Mouse (Mus musculus) CH12.LX (cell line): Measurements from ENCODE around the gene Fgfr2. TPM values are rescaled to one million over a fixed set of nuclear protein-coding genes. Genes with fewer than 3 reads are reported as not detected.

Source experiments
- DNase-seq: peaks from one replicate; pipeline ENCODE4 v3.0.0-alpha.2; 2013; ENCODE audit errors: extremely low read depth
- H3K27ac ChIP-seq: 2 replicates; pipeline ENCODE4 v1.5.1; 2012; ENCODE audit warnings: low read depth, mild to moderate bottlenecking, control low read depth, moderate library complexity; ENCODE audit not compliant: insufficient read depth
- H3K27me3 ChIP-seq: replicated peaks from 2 replicates; pipeline ENCODE3; 2012; ENCODE audit warnings: inconsistent platforms
- H3K36me3 ChIP-seq, 2 experiments: replicated peaks in 1 of 2; 2 replicates each; pipeline versions ENCODE3 to v1.6.1; 2012; ENCODE audit warnings: inconsistent platforms in 1 of 2, low read length in 1 of 2, mild to moderate bottlenecking in 1 of 2, mixed read lengths in 1 of 2, moderate library complexity in 1 of 2; ENCODE audit not compliant: control insufficient read depth in 1 of 2, insufficient read depth in 1 of 2
- H3K4me1 ChIP-seq, 2 experiments: 2 replicates each; pipeline ENCODE4 v1.6.1; 2012; ENCODE audit warnings: inconsistent platforms in 1 of 2, moderate library complexity in 1 of 2; ENCODE audit not compliant: insufficient read depth in 2 of 2, control insufficient read depth in 1 of 2
- H3K4me2 ChIP-seq: 2 replicates; pipeline ENCODE4 v1.6.1; 2012; ENCODE audit warnings: low read depth, mild to moderate bottlenecking, control low read depth; ENCODE audit not compliant: poor library complexity, insufficient read depth, severe bottlenecking
- H3K4me3 ChIP-seq, 3 experiments: fragments of 150-350 bp in 1 of 3; sonication (generic) in 1 of 3; replicated peaks in 1 of 3; 2 replicates each; pipeline versions ENCODE3 to v1.5.1; 2011 to 2012; ENCODE audit warnings: low read depth in 2 of 3, low read length in 2 of 3, mild to moderate bottlenecking in 2 of 3, moderate library complexity in 2 of 3, control low read depth in 1 of 3, improper control_type of control experiment in 1 of 3, inconsistent platforms in 1 of 3, mixed read lengths in 1 of 3; ENCODE audit not compliant: poor library complexity in 1 of 3
- H3K79me2 ChIP-seq: replicated peaks from 2 replicates; pipeline ENCODE4 v1.6.1; 2012; ENCODE audit warnings: mild to moderate bottlenecking, moderate library complexity; ENCODE audit not compliant: control insufficient read depth, poor library complexity, insufficient read depth, severe bottlenecking; ENCODE audit errors: extremely low read depth
- H3K9ac ChIP-seq: 2 replicates; pipeline ENCODE4 v1.6.1; 2012; ENCODE audit warnings: low read depth, mild to moderate bottlenecking, control low read depth, moderate library complexity; ENCODE audit not compliant: insufficient read depth
- H3K9me3 ChIP-seq: replicated peaks from 2 replicates; pipeline ENCODE3; 2012; ENCODE audit warnings: low read length, inconsistent platforms, mixed read lengths
- BHLHE40 ChIP-seq: IDR thresholded peaks from 2 replicates; pipeline ENCODE4 v1.6.1; 2011; ENCODE audit warnings: mild to moderate bottlenecking, low read depth, low read length, improper control_type of control experiment
- E2F4 ChIP-seq: IDR thresholded peaks from 2 replicates; pipeline ENCODE4 v1.6.1; 2011; ENCODE audit warnings: low read depth, low read length, improper control_type of control experiment; ENCODE audit not compliant: insufficient replicate concordance
- ELF1 ChIP-seq: IDR thresholded peaks from 2 replicates; pipeline ENCODE4 v1.6.1; 2014; ENCODE audit warnings: low read depth, mild to moderate bottlenecking, inconsistent platforms, low read length, improper control_type of control experiment
- ETS1 ChIP-seq: conservative IDR thresholded peaks from 2 replicates; pipeline ENCODE4 v1.6.1; 2012; ENCODE audit warnings: low read depth, mild to moderate bottlenecking, inconsistent platforms, low read length, improper control_type of control experiment, moderate library complexity
- JUND ChIP-seq: conservative IDR thresholded peaks from 2 replicates; pipeline ENCODE4 v1.6.1; 2011; ENCODE audit warnings: low read depth, low read length, improper control_type of control experiment
- NRF1 ChIP-seq: IDR thresholded peaks from 2 replicates; pipeline ENCODE4 v1.6.1; 2014; ENCODE audit warnings: low read depth, mild to moderate bottlenecking, inconsistent platforms, low read length, improper control_type of control experiment, moderate library complexity
- POLR2AphosphoS2 ChIP-seq: IDR thresholded peaks from 2 replicates; pipeline ENCODE4 v1.6.1; 2011; ENCODE audit warnings: low read depth, low read length, improper control_type of control experiment
- RCOR1 ChIP-seq: conservative IDR thresholded peaks from 2 replicates; pipeline ENCODE4 v1.6.1; 2012; ENCODE audit warnings: low read depth, mild to moderate bottlenecking, inconsistent platforms, low read length, improper control_type of control experiment
- SMC3 ChIP-seq: IDR thresholded peaks from 2 replicates; pipeline ENCODE4 v1.6.1; 2011; ENCODE audit warnings: low read depth, low read length, improper control_type of control experiment
- TBP ChIP-seq: conservative IDR thresholded peaks from 2 replicates; pipeline ENCODE4 v1.6.1; 2011; ENCODE audit warnings: low read depth, low read length, improper control_type of control experiment
- USF1 ChIP-seq: IDR thresholded peaks from 2 replicates; pipeline ENCODE4 v1.6.1; 2014; ENCODE audit warnings: low read depth, mild to moderate bottlenecking, inconsistent platforms, low read length, improper control_type of control experiment
- ZKSCAN1 ChIP-seq: IDR thresholded peaks from 2 replicates; pipeline ENCODE4 v1.6.1; 2012; ENCODE audit warnings: low read depth, inconsistent platforms, low read length, improper control_type of control experiment, borderline replicate concordance
- ZNF384 ChIP-seq: IDR thresholded peaks from 2 replicates; pipeline ENCODE4 v1.6.1; 2012; ENCODE audit warnings: low read depth, low read length, improper control_type of control experiment, inconsistent platforms
- dilution Hi-C: fragments of 300-500 bp; cut with MboI; formaldehyde crosslinking; loops from 2 replicates; pipeline ENCODE4 v1.14.3; 2020; ENCODE audit warnings: low sequenced_read_pairs; ENCODE audit not compliant: extremely low pct_unique_long_range_greater_than_20kb, extremely low pct_ligation_motif_present
- in situ Hi-C: fragments of 300-500 bp; cut with MboI; formaldehyde crosslinking; loops from 3 replicates; pipeline ENCODE4 v1.14.3; 2019; ENCODE audit warnings: low sequenced_read_pairs, low pct_ligation_motif_present, low pct_unique_long_range_greater_than_20kb, mixed read lengths
- polyA plus RNA-seq: library from polyadenylated mRNA; unstranded; fragments of >175 nt; gene quantifications from 2 replicates; pipeline ENCODE4 v1.2.1, GENCODE M21; 2012; ENCODE audit warnings: low read depth; ENCODE audit not compliant: insufficient read length
- total RNA-seq, 2 experiments: library from RNA; depleted of rRNA; stranded (reverse); fragments of 300-350 nt in 1 of 2; fragments of >200 nt in 1 of 2; gene quantifications; 2 replicates each; pipeline ENCODE4 v1.2.3; 2012 to 2014

The Fgfr2 gene
- total and polyA plus RNA-seq, 3 experiments, result not detected

DNA sequence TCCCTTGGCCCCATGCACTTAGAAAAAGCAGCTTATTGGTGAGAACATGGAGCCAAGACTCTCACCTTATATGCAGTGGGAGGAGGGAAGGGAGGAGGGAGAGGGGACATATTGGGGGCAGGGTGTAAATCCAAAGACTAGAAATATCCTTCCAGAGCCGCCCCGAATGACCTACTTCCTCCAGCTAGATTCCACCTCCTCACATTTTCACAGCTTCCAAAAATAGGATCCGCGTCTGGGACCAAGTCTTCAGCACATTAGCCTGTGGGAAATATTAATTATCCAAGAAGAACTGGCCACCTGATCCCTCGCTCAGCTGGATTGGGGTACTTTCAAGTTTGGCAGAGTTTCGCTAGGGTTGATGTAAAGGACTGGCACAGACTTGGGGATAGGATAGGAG is 683.2 kb downstream of the Fgfr2 start:
- in situ Hi-C loops, result no loop called here
- TF ChIP-seq NRF1 (no peak), BHLHE40 (no peak)
- TF ChIP-seq, all 38 proteins: peak for 0
- dilution Hi-C loops, result no loop called here
- no peak overlapping the region for H3K9ac ChIP-seq
- H3K36me3 ChIP-seq, result no peaks in the 10 kb centered on the region
- no peaks in the 10 kb centered on the region for H3K4me1 ChIP-seq
- no peak overlapping the region for H3K4me3 ChIP-seq
- no peaks in the 10 kb centered on the region for H3K79me2 ChIP-seq
- DNase-seq, result no peak
- H3K27me3 ChIP-seq, result peaks cover 75% of the 10 kb centered on the region
- H3K4me2 ChIP-seq, result no peak overlapping the region
- peaks cover 6% of the 10 kb centered on the region for H3K9me3 ChIP-seq
- no peak overlapping the region for H3K27ac ChIP-seq

- TF ChIP-seq E2F4 (no peak), BHLHE40 (0 out of 2 replicates have a peak, but pooled peaks have one; percentile 14), USF1 (no peak)
- dilution Hi-C loops (no loop called here), in situ Hi-C loops (no loop called here)
- no peaks in the 10 kb centered on the region for H3K4me1 ChIP-seq
- peaks cover 78% of the 10 kb centered on the region for H3K27me3 ChIP-seq
- H3K79me2 ChIP-seq, result no peaks in the 10 kb centered on the region
- H3K4me2 ChIP-seq, result no peak overlapping the region
- H3K4me3 ChIP-seq, result no peak overlapping the region
- peaks cover 6% of the 10 kb centered on the region for H3K9me3 ChIP-seq
- no peak overlapping the region for H3K27ac ChIP-seq
- H3K9ac ChIP-seq, result no peak overlapping the region
- H3K36me3 ChIP-seq, result no peaks in the 10 kb centered on the region
- DNase-seq, result no peak
Measured at GRCm38 (mm10) chr7:132438060-132438459, 685.1 kb downstream of the Fgfr2 start.

DNA sequence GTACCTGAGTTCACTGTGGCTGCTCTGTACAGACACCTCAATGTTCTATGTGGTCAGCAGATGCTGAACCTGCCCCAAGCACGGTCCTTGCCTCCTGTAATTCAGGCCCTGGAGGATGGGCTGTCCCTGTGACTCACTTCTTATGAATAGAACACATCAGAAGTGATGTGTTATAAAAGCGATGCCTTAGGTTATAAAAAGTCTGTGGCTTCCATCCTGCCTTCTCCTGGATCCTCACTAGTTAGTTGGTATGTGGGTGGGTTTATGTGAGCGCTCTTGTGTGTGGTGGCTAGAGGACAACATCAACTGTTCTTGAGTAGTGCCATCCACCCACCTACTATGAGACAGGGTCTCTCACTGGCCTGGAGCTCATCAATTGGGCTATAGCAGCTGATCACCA is 685.7 kb downstream of the Fgfr2 start:
- Histone ChIP-seq H3K36me3 (no peaks in the 10 kb centered on the region), H3K27me3 (peaks cover 84% of the 10 kb centered on the region), H3K4me2 (no peak overlapping the region), H3K27ac (no peak overlapping the region), H3K9ac (no peak overlapping the region), H3K79me2 (no peaks in the 10 kb centered on the region), H3K9me3 (peaks cover 6% of the 10 kb centered on the region), H3K4me1 (no peaks in the 10 kb centered on the region), H3K4me3 (no peak overlapping the region)
- TF ChIP-seq SMC3 (no peak), RCOR1 (no peak), TBP (no peak), ZKSCAN1 (no peak), ZNF384 (no peak), POLR2AphosphoS2 (no peak), JUND (no peak), ELF1 (no peak), ETS1 (no peak)
- no peak for DNase-seq
- in situ Hi-C loops (no loop called here), dilution Hi-C loops (no loop called here)
